Mouse (Mus musculus) CH12.LX (cell line): ENCODE data around the gene Map2k1. TPM values are rescaled to one million over a fixed set of nuclear protein-coding genes. Genes with fewer than 3 reads are reported as not detected.

ENCODE experiments used
- DNase-seq: peaks from one replicate; pipeline ENCODE4 v3.0.0-alpha.2; 2013; ENCODE audit errors: extremely low read depth
- H3K27ac ChIP-seq: 2 replicates; pipeline ENCODE4 v1.5.1; 2012; ENCODE audit warnings: low read depth, mild to moderate bottlenecking, control low read depth, moderate library complexity; ENCODE audit not compliant: insufficient read depth
- H3K27me3 ChIP-seq: replicated peaks from 2 replicates; pipeline ENCODE3; 2012; ENCODE audit warnings: inconsistent platforms
- H3K36me3 ChIP-seq, 2 experiments: replicated peaks in 1 of 2; 2 replicates each; pipeline versions ENCODE3 to v1.6.1; 2012; ENCODE audit warnings: inconsistent platforms in 1 of 2, low read length in 1 of 2, mild to moderate bottlenecking in 1 of 2, mixed read lengths in 1 of 2, moderate library complexity in 1 of 2; ENCODE audit not compliant: control insufficient read depth in 1 of 2, insufficient read depth in 1 of 2
- H3K4me1 ChIP-seq, 2 experiments: 2 replicates each; pipeline ENCODE4 v1.6.1; 2012; ENCODE audit warnings: inconsistent platforms in 1 of 2, moderate library complexity in 1 of 2; ENCODE audit not compliant: insufficient read depth in 2 of 2, control insufficient read depth in 1 of 2
- H3K4me2 ChIP-seq: 2 replicates; pipeline ENCODE4 v1.6.1; 2012; ENCODE audit warnings: low read depth, mild to moderate bottlenecking, control low read depth; ENCODE audit not compliant: poor library complexity, insufficient read depth, severe bottlenecking
- H3K4me3 ChIP-seq, 3 experiments: fragments of 150-350 bp in 1 of 3; sonication (generic) in 1 of 3; replicated peaks in 1 of 3; 2 replicates each; pipeline versions ENCODE3 to v1.5.1; 2011 to 2012; ENCODE audit warnings: low read depth in 2 of 3, low read length in 2 of 3, mild to moderate bottlenecking in 2 of 3, moderate library complexity in 2 of 3, control low read depth in 1 of 3, improper control_type of control experiment in 1 of 3, inconsistent platforms in 1 of 3, mixed read lengths in 1 of 3; ENCODE audit not compliant: poor library complexity in 1 of 3
- H3K79me2 ChIP-seq: replicated peaks from 2 replicates; pipeline ENCODE4 v1.6.1; 2012; ENCODE audit warnings: mild to moderate bottlenecking, moderate library complexity; ENCODE audit not compliant: control insufficient read depth, poor library complexity, insufficient read depth, severe bottlenecking; ENCODE audit errors: extremely low read depth
- H3K9ac ChIP-seq: 2 replicates; pipeline ENCODE4 v1.6.1; 2012; ENCODE audit warnings: low read depth, mild to moderate bottlenecking, control low read depth, moderate library complexity; ENCODE audit not compliant: insufficient read depth
- H3K9me3 ChIP-seq: replicated peaks from 2 replicates; pipeline ENCODE3; 2012; ENCODE audit warnings: low read length, inconsistent platforms, mixed read lengths
- BHLHE40 ChIP-seq: IDR thresholded peaks from 2 replicates; pipeline ENCODE4 v1.6.1; 2011; ENCODE audit warnings: mild to moderate bottlenecking, low read depth, low read length, improper control_type of control experiment
- CHD2 ChIP-seq: IDR thresholded peaks from 2 replicates; pipeline ENCODE4 v1.6.1; 2011; ENCODE audit warnings: low read length, improper control_type of control experiment
- CTCF ChIP-seq, 2 experiments: IDR thresholded peaks in 1 of 2; conservative IDR thresholded peaks in 1 of 2; 2 replicates each; pipeline ENCODE4 v1.5.1; 2011 to 2012; ENCODE audit warnings: low read depth in 2 of 2, low read length in 2 of 2, improper control_type of control experiment in 1 of 2, inconsistent platforms in 1 of 2, mild to moderate bottlenecking in 1 of 2, moderate library complexity in 1 of 2
- E2F4 ChIP-seq: IDR thresholded peaks from 2 replicates; pipeline ENCODE4 v1.6.1; 2011; ENCODE audit warnings: low read depth, low read length, improper control_type of control experiment; ENCODE audit not compliant: insufficient replicate concordance
- IRF4 ChIP-seq: IDR thresholded peaks from 2 replicates; pipeline ENCODE4 v1.6.1; 2014; ENCODE audit warnings: low read depth, mild to moderate bottlenecking, inconsistent platforms, low read length, improper control_type of control experiment
- KAT2A ChIP-seq: IDR thresholded peaks from 2 replicates; pipeline ENCODE4 v1.6.1; 2012; ENCODE audit warnings: low read length, improper control_type of control experiment, inconsistent platforms; ENCODE audit not compliant: insufficient replicate concordance
- MAFK ChIP-seq: IDR thresholded peaks from 2 replicates; pipeline ENCODE4 v1.6.1; 2011; ENCODE audit warnings: low read length, improper control_type of control experiment; ENCODE audit not compliant: insufficient replicate concordance
- POLR2AphosphoS2 ChIP-seq: IDR thresholded peaks from 2 replicates; pipeline ENCODE4 v1.6.1; 2011; ENCODE audit warnings: low read depth, low read length, improper control_type of control experiment
- RAD21 ChIP-seq: IDR thresholded peaks from 2 replicates; pipeline ENCODE4 v1.6.1; 2011; ENCODE audit warnings: low read depth, mild to moderate bottlenecking, low read length, improper control_type of control experiment, moderate library complexity
- SIN3A ChIP-seq: IDR thresholded peaks from 2 replicates; pipeline ENCODE4 v1.6.1; 2012; ENCODE audit warnings: low read length, improper control_type of control experiment, inconsistent platforms
- SMC3 ChIP-seq: IDR thresholded peaks from 2 replicates; pipeline ENCODE4 v1.6.1; 2011; ENCODE audit warnings: low read depth, low read length, improper control_type of control experiment
- TBP ChIP-seq: conservative IDR thresholded peaks from 2 replicates; pipeline ENCODE4 v1.6.1; 2011; ENCODE audit warnings: low read depth, low read length, improper control_type of control experiment
- UBTF ChIP-seq: IDR thresholded peaks from 2 replicates; pipeline ENCODE4 v1.6.1; 2012; ENCODE audit warnings: low read depth, mild to moderate bottlenecking, inconsistent platforms, low read length, improper control_type of control experiment, moderate library complexity
- ZC3H11A ChIP-seq: IDR thresholded peaks from 2 replicates; pipeline ENCODE4 v1.6.1; 2012; ENCODE audit warnings: low read depth, mild to moderate bottlenecking, inconsistent platforms, low read length, improper control_type of control experiment
- ZMIZ1 ChIP-seq: IDR thresholded peaks from 2 replicates; pipeline ENCODE4 v1.6.1; 2012; ENCODE audit warnings: low read depth, mild to moderate bottlenecking, inconsistent platforms, low read length, improper control_type of control experiment
- dilution Hi-C: fragments of 300-500 bp; cut with MboI; formaldehyde crosslinking; loops from 2 replicates; pipeline ENCODE4 v1.14.3; 2020; ENCODE audit warnings: low sequenced_read_pairs; ENCODE audit not compliant: extremely low pct_unique_long_range_greater_than_20kb, extremely low pct_ligation_motif_present
- in situ Hi-C: fragments of 300-500 bp; cut with MboI; formaldehyde crosslinking; loops from 3 replicates; pipeline ENCODE4 v1.14.3; 2019; ENCODE audit warnings: low sequenced_read_pairs, low pct_ligation_motif_present, low pct_unique_long_range_greater_than_20kb, mixed read lengths
- polyA plus RNA-seq: library from polyadenylated mRNA; unstranded; fragments of >175 nt; gene quantifications from 2 replicates; pipeline ENCODE4 v1.2.1, GENCODE M21; 2012; ENCODE audit warnings: low read depth; ENCODE audit not compliant: insufficient read length
- total RNA-seq, 2 experiments: library from RNA; depleted of rRNA; stranded (reverse); fragments of 300-350 nt in 1 of 2; fragments of >200 nt in 1 of 2; gene quantifications; 2 replicates each; pipeline ENCODE4 v1.2.3; 2012 to 2014

Gene Map2k1
- total and polyA plus RNA-seq, 3 experiments, result 56.3 to 122 (median 74.0) TPM

DNA sequence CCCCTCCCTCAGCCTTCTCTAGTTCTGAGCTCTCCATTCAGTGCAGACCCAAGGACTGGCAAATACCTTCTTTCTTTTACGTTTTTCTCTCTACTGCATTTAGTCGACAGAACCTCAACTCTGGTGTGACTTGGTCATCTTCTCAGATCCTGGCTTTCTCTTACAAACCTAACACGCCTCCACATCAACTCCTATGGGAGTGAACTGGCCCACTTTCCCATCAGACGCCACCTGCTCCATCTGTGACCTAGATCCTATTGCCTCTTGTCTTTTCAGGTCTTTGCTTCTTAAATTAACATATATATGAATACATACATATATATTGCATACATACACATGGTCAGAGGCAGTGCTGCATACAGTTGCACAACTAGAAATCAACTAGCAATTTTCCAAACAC, 20.3 kb upstream of the Map2k1 start:
- H3K27ac ChIP-seq, result no peak overlapping the region
- H3K4me1 ChIP-seq, result peaks cover 0 to 15% of the 10 kb centered on the region in 2 experiments; a peak in 3 of 4 replicates
- no peaks in the 10 kb centered on the region for H3K27me3 ChIP-seq
- H3K4me3 ChIP-seq, result no peak overlapping the region
- dilution Hi-C loops, result no loop called here
- no peaks in the 10 kb centered on the region for H3K79me2 ChIP-seq
- no peak overlapping the region for H3K9ac ChIP-seq
- H3K36me3 ChIP-seq, result no peaks in the 10 kb centered on the region
- H3K9me3 ChIP-seq, result no peaks in the 10 kb centered on the region
- TF ChIP-seq RAD21, result no peak
- TF ChIP-seq KAT2A, result no peak
- TF ChIP-seq SMC3, result no peak
- no peak for TF ChIP-seq TBP
- no peak for TF ChIP-seq MAFK
- no peak for TF ChIP-seq ZC3H11A
- no peak for TF ChIP-seq E2F4
- no peak for TF ChIP-seq BHLHE40
- TF ChIP-seq IRF4, result no peak
- TF ChIP-seq POLR2AphosphoS2, result no peak
- TF ChIP-seq, all 38 proteins: peak for 0
- H3K4me2 ChIP-seq, result no peak overlapping the region
- no peak for DNase-seq
- in situ Hi-C loops, result no loop called here

DNA sequence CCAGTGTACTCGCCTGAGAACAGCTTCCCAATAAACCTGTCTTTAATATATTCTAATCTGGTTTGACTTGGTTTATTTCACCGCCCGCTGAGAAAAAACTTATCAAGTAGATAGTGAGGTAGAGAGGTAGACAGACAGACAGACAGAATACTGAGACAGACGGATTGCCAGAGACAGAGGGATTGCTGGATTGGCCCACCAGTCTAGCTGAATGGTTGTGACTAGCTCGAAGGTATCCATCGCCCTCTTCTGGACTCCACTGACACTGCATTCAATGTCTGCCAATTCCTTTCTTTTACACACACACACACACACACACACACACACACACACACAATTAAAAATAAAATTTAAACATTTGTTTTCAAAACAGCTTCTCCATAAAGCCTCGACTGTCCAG, 19.2 kb upstream of the Map2k1 start:
- Histone ChIP-seq H3K27me3 (no peaks in the 10 kb centered on the region), H3K4me2 (no peak overlapping the region), H3K27ac (no peak overlapping the region)
- dilution Hi-C loops, result no loop called here
- peak; percentile 60 for DNase-seq
- TF ChIP-seq ZMIZ1 (no peak), RAD21 (peak; percentile 75), UBTF (no peak), SIN3A (no peak), SMC3 (peak; percentile 66), CTCF (conservative IDR thresholded peaks at IDR 0.05 in 1 of 2, IDR thresholded peaks at IDR 0.05 in 1 of 2; ENCODE audit: low read depth in 2 of 2, low read length in 2 of 2) (peak; percentile 42 to 74), CHD2 (no peak)
- TF ChIP-seq, all 38 proteins: peak for 3
- Histone ChIP-seq H3K79me2 (no peaks in the 10 kb centered on the region), H3K36me3 (no peaks in the 10 kb centered on the region), H3K9ac (no peak overlapping the region), H3K4me1 (peaks cover 0 to 15% of the 10 kb centered on the region in 2 experiments; a peak in 3 of 4 replicates), H3K4me3 (no peak overlapping the region), H3K9me3 (no peaks in the 10 kb centered on the region)
- in situ Hi-C loops, result no loop called here
